Comparison of ENCODE assay signal across 15 mouse cellular contexts in the genomic region with DNA sequence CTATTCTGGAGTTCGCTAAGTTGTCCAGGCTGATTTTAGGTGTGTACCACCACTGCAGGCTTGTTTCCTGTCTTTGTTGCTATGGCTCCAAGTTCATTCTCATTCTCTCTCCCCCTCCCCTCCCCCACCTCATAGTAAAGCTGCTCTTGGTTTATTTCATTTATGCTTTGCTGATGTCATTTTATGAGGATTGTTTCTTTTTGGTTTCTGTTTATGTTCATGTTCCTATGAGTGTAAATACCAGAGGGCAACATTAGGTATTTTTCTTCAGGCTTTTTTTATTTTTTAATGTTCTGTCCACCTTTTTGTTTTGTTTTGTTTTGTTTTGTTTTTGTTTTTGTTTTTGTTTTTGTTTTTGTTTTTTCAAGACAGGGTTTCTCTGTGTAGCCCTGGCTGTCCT. TPM values are rescaled to one million over a fixed set of nuclear protein-coding genes. Genes with fewer than 3 reads are reported as not detected.
A peak's percentile ranks its signal among the peaks of the same experiment; 100 is the strongest.
DNase-seq lines count a peak whose midpoint lies in the region; ATAC-seq and TF ChIP-seq lines count a peak whose summit lies in the region.
"Had no signal": no experiment of that assay in that cellular context is flagged by ENCODE, and none has a peak within 500 bp of the region (broad histone marks: within the 10 kb centered on the region; RNA-seq: fewer than 3 reads in every experiment).

TSS of gene Slc35g3 (minus strand) at position 101 of the 400 bp plus-strand sequence.

- WGBS in forebrain, embryonic 15.5 days: 72% methylated on average over 1 of the region's 1 CpGs
- WGBS in forebrain, embryonic 14.5 days: 75% methylated on average over 1 of the region's 1 CpGs
- 79% methylated on average over 1 of the region's 1 CpGs for WGBS in hindbrain, embryonic 15.5 days
- 81% methylated on average over 1 of the region's 1 CpGs for WGBS in midbrain, embryonic 16.5 days

- H3K36me3 ChIP-seq in forebrain, embryonic 15.5 days: no peaks in the 10 kb centered on the region
- no peaks in the 10 kb centered on the region for H3K36me3 ChIP-seq in forebrain, embryonic 14.5 days (ENCODE audit: control insufficient read depth, insufficient read depth, low read length)
- no peaks in the 10 kb centered on the region for H3K36me3 ChIP-seq in ES-E14 (ENCODE audit: control insufficient read depth, insufficient read depth, low read length, poor library complexity, severe bottlenecking)
- no peaks in the 10 kb centered on the region for H3K36me3 ChIP-seq in hindbrain, embryonic 15.5 days
- H3K36me3 ChIP-seq in midbrain, embryonic 16.5 days (ENCODE audit: control insufficient read depth, insufficient read depth, low read length): no peaks in the 10 kb centered on the region
- H3K36me3 ChIP-seq: lung, embryonic 15.5 days had no signal

- in situ Hi-C loops in ES-E14 (cut with MboI; ENCODE audit: low sequenced_read_pairs in 2 of 2, unreplicated experiment in 2 of 2): no loop called here

- no peak for ATAC-seq in forebrain, embryonic 15.5 days (replicated peaks)
- no peak for ATAC-seq in forebrain, embryonic 14.5 days
- no peak for ATAC-seq in hindbrain, embryonic 15.5 days (ENCODE audit: low FRiP score, low read depth)
- no peak for ATAC-seq in midbrain, embryonic 16.5 days

- no peak within 1 kb of the TSS for H3K4me2 ChIP-seq in forebrain, embryonic 15.5 days (replicated peaks)
- H3K4me2 ChIP-seq in forebrain, embryonic 14.5 days (ENCODE audit: low read length): no peak within 1 kb of the TSS
- H3K4me2 ChIP-seq in hindbrain, embryonic 15.5 days: no peak within 1 kb of the TSS
- no peak within 1 kb of the TSS for H3K4me2 ChIP-seq in midbrain, embryonic 16.5 days (ENCODE audit: low read length)
- H3K4me2 ChIP-seq: lung, embryonic 15.5 days had no signal

- no peaks in the 10 kb centered on the region for H3K27me3 ChIP-seq in forebrain, embryonic 15.5 days
- no peaks in the 10 kb centered on the region for H3K27me3 ChIP-seq in forebrain, embryonic 14.5 days (replicated peaks; ENCODE audit: control insufficient read depth, insufficient read depth, low read length)
- no peaks in the 10 kb centered on the region for H3K27me3 ChIP-seq in hindbrain, embryonic 15.5 days
- no peaks in the 10 kb centered on the region for H3K27me3 ChIP-seq in midbrain, embryonic 16.5 days (ENCODE audit: control insufficient read depth, insufficient read depth, low read depth, low read length)
- H3K27me3 ChIP-seq: lung, embryonic 15.5 days had no signal

- H3K4me1 ChIP-seq in forebrain, embryonic 15.5 days: peaks cover 37% of the 10 kb centered on the region
- H3K4me1 ChIP-seq in forebrain, embryonic 14.5 days (ENCODE audit: control insufficient read depth, insufficient read depth, low read length): peaks cover 21% of the 10 kb centered on the region
- peaks cover 3 to 4% of the 10 kb centered on the region in 2 experiments; a peak in 2 of 4 replicates for H3K4me1 ChIP-seq in ES-E14 (ENCODE audit: control insufficient read depth in 2 of 2, insufficient read depth in 2 of 2, low read length in 2 of 2, poor library complexity in 1 of 2)
- peaks cover 33% of the 10 kb centered on the region for H3K4me1 ChIP-seq in hindbrain, embryonic 15.5 days (replicated peaks)
- peaks cover 29% of the 10 kb centered on the region for H3K4me1 ChIP-seq in midbrain, embryonic 16.5 days (ENCODE audit: control insufficient read depth, insufficient read depth, low read length)

- H3K9ac ChIP-seq in forebrain, embryonic 15.5 days (replicated peaks): no peak within 1 kb of the TSS
- no peak within 1 kb of the TSS for H3K9ac ChIP-seq in forebrain, embryonic 14.5 days (ENCODE audit: low read length)
- H3K9ac ChIP-seq in ES-E14 (ENCODE audit: insufficient read depth, low read depth, low read length, poor library complexity, severe bottlenecking): 0 out of 2 replicates have a peak within 1 kb of the TSS, but pooled peaks have one; percentile 11
- H3K9ac ChIP-seq in hindbrain, embryonic 15.5 days: no peak within 1 kb of the TSS
- H3K9ac ChIP-seq in midbrain, embryonic 16.5 days (ENCODE audit: low read depth, low read length): no peak within 1 kb of the TSS

- H3K9me3 ChIP-seq in forebrain, embryonic 15.5 days: no peaks in the 10 kb centered on the region
- no peaks in the 10 kb centered on the region for H3K9me3 ChIP-seq in forebrain, embryonic 14.5 days (replicated peaks; ENCODE audit: control insufficient read depth, low read length)
- H3K9me3 ChIP-seq in ES-E14 (ENCODE audit: control insufficient read depth, insufficient read depth, low read depth, low read length): no peaks in the 10 kb centered on the region
- H3K9me3 ChIP-seq in hindbrain, embryonic 15.5 days: no peaks in the 10 kb centered on the region
- H3K9me3 ChIP-seq in midbrain, embryonic 16.5 days (replicated peaks; ENCODE audit: control insufficient read depth, low read length, poor library complexity, severe bottlenecking): no peaks in the 10 kb centered on the region
- H3K9me3 ChIP-seq: lung, embryonic 15.5 days had no signal

- no peak within 1 kb of the TSS for H3K4me3 ChIP-seq in forebrain, embryonic 15.5 days
- no peak within 1 kb of the TSS for H3K4me3 ChIP-seq in forebrain, embryonic 14.5 days (ENCODE audit: low read depth, low read length)
- H3K4me3 ChIP-seq in ES-E14 (ENCODE audit: insufficient read depth in 1 of 2, low read depth in 1 of 2, low read length in 2 of 2, poor library complexity in 1 of 2, severe bottlenecking in 1 of 2): no peak within 1 kb of the TSS
- H3K4me3 ChIP-seq in hindbrain, embryonic 15.5 days: no peak within 1 kb of the TSS
- no peak within 1 kb of the TSS for H3K4me3 ChIP-seq in midbrain, embryonic 16.5 days (ENCODE audit: low read depth, low read length)
- H3K4me3 ChIP-seq: lung, embryonic 15.5 days had no signal

- intact Hi-C loops in left cerebral cortex, postnatal 14 days (cut with DNase I): no loop called here

- DNase-seq in forebrain, embryonic 14.5 days (ENCODE audit: low spot score): no peak
- no peak for DNase-seq in ES-E14 (ENCODE audit: low read depth, low spot score)
- DNase-seq in left cerebral cortex, postnatal 14 days (ENCODE audit: low spot score in 2 of 2): no peak
- DNase-seq in layer of hippocampus, adult 9-10 months (ENCODE audit: low spot score): no peak
- no peak for DNase-seq in spleen, adult 18-20 months
- DNase-seq: adrenal gland, postnatal 14 days; heart, postnatal 4 days had no signal

- peak within 1 kb of the TSS; percentile 100; the same call in 1 of the 2 replicates for H3K27ac ChIP-seq in forebrain, embryonic 15.5 days (replicated peaks)
- no peak within 1 kb of the TSS for H3K27ac ChIP-seq in forebrain, embryonic 14.5 days (ENCODE audit: low read depth, low read length)
- no peak within 1 kb of the TSS for H3K27ac ChIP-seq in ES-E14 (ENCODE audit: insufficient read depth, low read depth, low read length, poor library complexity, severe bottlenecking)
- peak within 1 kb of the TSS; percentile 97 for H3K27ac ChIP-seq in hindbrain, embryonic 15.5 days (replicated peaks)
- peak within 1 kb of the TSS; percentile 99 for H3K27ac ChIP-seq in midbrain, embryonic 16.5 days (ENCODE audit: low read length)

TF ChIP-seq in ES-E14, 5 proteins besides CTCF, POLR2A, EP300 and RAD21:
- TF ChIP-seq HCFC1 (IDR thresholded peaks at IDR 0.05; ENCODE audit: borderline replicate concordance, insufficient read depth, low read length) (no peak), ZNF384 (IDR thresholded peaks at IDR 0.05; ENCODE audit: low read depth, low read length) (no peak), ZC3H11A (IDR thresholded peaks at IDR 0.05; ENCODE audit: borderline replicate concordance, low read depth, low read length) (no peak), CHD2 (IDR thresholded peaks at IDR 0.05; ENCODE audit: low read depth, low read length) (no peak), MAFK (IDR thresholded peaks at IDR 0.05; ENCODE audit: insufficient read depth, low read depth, low read length) (no peak)

RNA-seq across cellular contexts. Expression of gene Slc35g3, which starts in this region (rescaled TPM):
- 0.28 and 0.56 TPM in 2 replicates for polyA plus RNA-seq in forebrain, embryonic 15.5 days (2015; fragmentation: Nextera tagmentation; extraction: Ambion mirVana)
- 0.56 TPM in 1 of 2 replicates, not detected in the other for polyA plus RNA-seq in forebrain, embryonic 14.5 days (2014; fragmentation: Nextera tagmentation; extraction: Ambion mirVana)
- total RNA-seq in ES-E14 (2012; rRNA removed): 0.22 and 0.48 TPM in 2 replicates
- 0.51 and 0.66 TPM in 2 replicates for polyA plus RNA-seq in hindbrain, embryonic 15.5 days (2015; fragmentation: Nextera tagmentation; extraction: Ambion mirVana)
- polyA plus RNA-seq in midbrain, embryonic 16.5 days (2015; fragmentation: Nextera tagmentation; extraction: Ambion mirVana): 0.21 and 0.22 TPM in 2 replicates
- total RNA-seq in left cerebral cortex, postnatal 14 days (2021): not detected
- total RNA-seq: adrenal gland, postnatal 14 days; heart, postnatal 4 days; monocyte, adult 5-6 weeks had no signal
- polyA plus RNA-seq: cortical plate, adult 2 months; kidney, postnatal 0 days; stomach, embryonic 14.5 days had no signal

Comparison
In these comparisons a context has a peak if more than half of its experiments do, and no peak if none do; other contexts are left out.
1. H3K27ac ChIP-seq: peak in forebrain, embryonic 15.5 days (single experiment), hindbrain, embryonic 15.5 days (single experiment) and midbrain, embryonic 16.5 days (single experiment); none in forebrain, embryonic 14.5 days (single experiment) and ES-E14 (single experiment).